Mouse (Mus musculus) T-helper 1 cell (primary cell): ENCODE measurements around the gene Zfp777.

ENCODE experiments used
- in situ Hi-C: fragments of 300-600 bp; cut with MboI, MseI; formaldehyde crosslinking; loops from one replicate; pipeline ENCODE4 v1.15.1; 2025; ENCODE audit warnings: high pct_unique_total_duplicates

Zfp777 gene

DNA sequence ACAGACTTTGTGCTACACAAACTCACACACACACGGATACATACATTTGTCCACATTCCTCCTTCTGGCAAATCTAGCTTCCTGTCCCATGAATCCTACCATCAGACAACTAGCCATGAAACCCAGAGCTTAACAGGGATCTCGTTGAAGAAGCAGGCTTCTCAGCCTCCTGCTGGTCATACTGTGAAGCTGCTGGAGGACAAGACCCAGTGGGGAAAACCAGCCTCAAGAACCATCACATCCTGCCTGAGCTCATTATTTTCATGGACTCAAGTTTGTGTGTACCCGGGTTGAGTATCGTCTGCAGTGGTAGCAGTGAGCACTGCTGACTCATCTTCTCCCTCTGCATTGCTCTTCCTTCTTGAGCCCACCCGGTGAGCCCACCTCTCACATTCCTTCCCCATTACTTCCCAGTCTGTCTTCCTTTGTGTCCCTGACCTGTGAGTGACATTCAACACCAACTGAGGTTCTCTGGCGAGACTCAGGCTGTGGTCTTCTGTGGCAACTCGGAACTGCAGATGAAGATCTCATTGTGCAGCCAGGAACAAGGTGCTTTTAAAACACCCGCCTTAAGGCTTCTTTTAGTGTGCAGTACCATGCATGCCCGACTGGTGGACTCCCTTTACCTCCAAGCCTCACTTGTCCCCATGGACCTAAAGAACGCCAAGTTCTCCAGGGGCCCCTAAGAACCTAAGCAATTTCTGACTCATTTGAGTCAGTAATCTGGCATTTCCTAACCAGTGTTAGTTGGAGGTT, 22.6 kb downstream of the Zfp777 start:
- in situ Hi-C loops = no loop called here

DNA sequence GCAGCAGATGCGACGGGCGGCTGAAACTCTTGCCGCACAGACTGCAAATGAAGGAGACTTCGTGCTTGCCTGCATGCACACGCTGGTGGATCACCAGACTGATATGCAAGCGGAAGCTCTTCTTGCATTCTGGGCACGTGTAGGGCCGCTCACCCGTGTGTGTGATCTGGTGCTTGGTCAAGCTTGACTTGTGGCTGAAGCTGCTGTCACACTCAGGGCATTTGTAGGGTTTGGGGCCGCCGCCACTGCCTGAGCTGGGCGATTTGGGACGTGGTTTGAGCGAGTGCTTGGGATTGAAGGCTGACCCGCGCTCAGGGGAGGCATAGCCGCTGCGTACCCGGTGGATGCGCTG, 23.7 kb downstream of the Zfp777 start:
- in situ Hi-C loops = loop anchor here (5.0 kb wide), 1 partner anchor 52 kb away; no protein-coding TSS in a partner anchor

DNA sequence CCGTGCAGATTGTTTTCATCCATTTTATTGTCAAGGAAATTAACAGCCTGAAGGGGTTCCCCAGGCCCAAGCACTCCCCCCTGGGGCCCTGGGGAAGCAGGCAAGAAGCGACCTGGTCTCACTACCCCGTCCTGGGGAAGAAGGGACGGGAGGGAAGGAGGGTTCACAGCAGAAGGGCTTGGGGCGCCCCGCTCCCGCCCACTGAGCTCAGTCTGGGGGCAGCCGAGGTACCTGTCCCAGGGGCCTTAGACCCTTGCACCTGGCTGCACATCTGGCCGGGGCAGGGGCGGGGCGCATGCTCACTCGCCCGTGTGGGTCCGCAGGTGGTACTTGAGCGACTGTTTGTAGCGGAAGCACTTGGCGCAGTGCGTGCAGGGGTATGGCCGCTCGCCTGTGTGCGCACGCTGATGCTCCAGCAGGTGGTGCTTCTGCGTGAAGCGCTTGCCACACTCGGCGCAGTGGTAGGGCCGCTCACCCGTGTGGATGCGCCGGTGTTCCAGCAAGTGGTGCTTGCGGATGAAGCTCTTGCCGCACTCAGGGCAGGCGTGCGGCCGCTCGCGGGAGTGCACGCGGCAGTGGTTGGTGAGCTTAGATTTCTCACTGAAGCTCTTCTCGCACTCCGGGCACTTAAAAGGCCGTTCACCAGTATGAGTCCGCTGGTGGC, 24.2 kb downstream of the Zfp777 start:
- in situ Hi-C loops = loop anchor here (5.0 kb wide), 1 partner anchor 53 kb away; no protein-coding TSS in a partner anchor

DNA sequence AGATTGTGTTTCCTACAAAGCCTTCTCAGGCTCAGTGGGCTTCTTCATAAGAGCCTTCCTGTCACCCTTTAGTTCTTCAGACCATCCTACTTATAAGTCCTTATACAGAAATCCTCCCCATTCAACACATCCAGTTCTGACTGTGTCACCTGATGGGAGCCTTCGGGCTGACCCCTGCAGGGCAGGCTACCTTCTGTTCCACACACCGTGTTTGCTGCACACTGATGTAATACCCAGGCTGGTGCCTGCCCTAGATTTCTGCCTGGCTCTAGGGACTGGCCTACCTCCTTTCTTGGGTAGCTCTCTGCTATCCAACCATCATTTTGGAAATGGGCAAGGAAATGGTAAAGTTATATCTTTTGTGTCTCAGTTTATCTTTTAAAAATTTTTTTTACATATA, 26.0 kb downstream of the Zfp777 start:
- in situ Hi-C loops = loop anchor here (5.0 kb wide), 1 partner anchor 55 kb away; no protein-coding TSS in a partner anchor

DNA sequence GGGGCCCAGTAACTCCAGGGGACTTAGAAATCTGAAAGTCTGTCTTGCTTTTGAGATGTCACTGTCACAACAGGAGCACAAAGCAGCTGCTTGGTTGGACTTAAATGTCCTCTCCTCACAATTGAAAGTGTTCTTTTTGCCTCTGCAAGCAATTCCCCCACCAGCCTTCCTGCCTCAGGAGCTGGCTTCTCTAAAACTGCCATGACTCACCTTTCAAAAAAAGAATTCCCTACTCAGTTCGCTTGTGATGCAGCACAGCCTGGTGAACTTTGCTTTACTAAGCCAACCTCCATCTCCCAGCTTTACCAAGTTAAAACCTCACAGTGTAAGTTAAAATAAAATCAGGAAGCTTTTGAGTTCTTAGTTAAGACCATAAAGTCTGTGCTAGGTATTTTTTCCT, 27.0 kb downstream of the Zfp777 start:
- in situ Hi-C loops = loop anchor here (5.0 kb wide), 1 partner anchor 56 kb away; no protein-coding TSS in a partner anchor

DNA sequence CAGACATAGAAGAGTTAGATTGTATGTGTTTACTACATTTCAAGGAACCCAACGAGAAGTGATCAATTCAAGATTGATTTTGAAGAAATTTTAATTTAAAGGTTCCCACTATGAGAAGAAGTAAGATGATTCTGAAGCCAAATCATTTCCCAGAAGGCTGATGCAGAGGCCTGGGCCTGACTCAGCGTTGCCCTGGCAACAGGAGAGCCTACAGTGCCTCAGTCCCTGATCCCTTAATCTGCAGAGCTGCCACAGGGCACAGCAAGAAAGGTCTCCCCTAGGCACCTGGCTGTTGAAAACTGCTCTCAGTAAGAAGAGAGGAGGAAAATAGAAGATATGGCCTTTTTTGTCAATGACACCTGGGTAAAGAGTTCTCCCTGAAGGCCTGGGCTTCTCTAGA, 28.7 kb downstream of the Zfp777 start:
- in situ Hi-C loops = loop anchor here (5.0 kb wide), 1 partner anchor 57 kb away; no protein-coding TSS in a partner anchor

DNA sequence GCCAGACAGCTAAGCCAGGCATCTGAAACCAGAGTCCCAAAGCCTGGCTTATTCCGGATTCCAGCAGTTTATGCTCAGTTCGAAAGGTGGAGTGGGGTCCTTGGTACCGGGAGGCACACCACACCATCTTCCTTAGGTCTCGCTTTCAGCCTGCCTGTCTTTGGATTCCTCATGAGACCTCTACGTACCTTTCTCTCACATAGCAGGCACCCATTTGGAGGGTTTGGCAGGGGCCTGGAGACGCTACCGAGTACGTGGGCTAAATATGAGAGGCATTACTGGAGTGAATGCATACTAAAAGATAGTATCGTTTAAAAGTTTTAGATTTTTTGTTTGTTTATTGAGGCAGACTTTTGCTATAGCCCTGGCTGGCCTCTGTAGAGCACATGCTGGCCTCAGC, 31.9 kb downstream of the Zfp777 start:
- in situ Hi-C loops = no loop called here

DNA sequence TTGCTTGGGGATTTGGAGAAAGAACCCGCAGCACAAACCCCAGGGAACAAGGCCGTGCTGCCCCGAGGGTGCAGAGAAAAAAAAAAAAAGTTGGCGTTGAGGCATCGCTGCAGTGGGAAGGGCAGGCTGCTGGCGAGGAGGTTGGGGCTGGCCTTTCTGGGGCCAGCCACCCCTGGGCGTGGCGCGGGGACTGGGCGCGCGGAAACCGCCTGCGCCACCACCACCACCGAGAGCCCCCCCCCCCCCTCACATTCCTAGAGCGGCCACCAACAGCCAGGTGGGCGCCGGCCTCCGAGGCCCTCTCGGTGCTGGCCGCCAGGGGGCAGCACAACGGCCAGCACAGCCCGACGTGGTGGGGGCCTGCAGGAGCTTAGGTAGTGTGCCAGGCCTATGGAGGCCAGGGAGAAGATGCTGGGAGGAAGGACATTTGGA, 32.6 kb downstream of the Zfp777 start:
- in situ Hi-C loops = no loop called here

DNA sequence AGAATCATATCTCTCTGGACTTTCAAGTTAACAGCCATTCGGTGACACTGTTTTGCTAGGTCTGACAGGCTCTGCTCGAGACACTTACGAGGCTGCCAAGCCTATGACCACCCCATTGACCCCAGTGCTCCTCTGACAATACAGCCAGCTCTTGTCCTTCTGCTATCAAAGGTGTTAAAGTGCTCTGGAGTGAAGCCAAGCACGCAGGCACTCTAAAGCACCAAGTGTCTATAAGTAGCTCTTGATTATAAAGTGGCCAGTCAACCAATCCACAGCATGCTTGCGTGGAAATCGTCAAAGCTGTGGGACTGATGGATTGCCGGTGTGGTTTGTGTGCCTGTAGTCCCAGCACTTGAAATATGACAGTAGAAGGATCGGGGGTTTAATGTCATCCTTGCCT, 38.0 kb downstream of the Zfp777 start:
- in situ Hi-C loops = no loop called here

DNA sequence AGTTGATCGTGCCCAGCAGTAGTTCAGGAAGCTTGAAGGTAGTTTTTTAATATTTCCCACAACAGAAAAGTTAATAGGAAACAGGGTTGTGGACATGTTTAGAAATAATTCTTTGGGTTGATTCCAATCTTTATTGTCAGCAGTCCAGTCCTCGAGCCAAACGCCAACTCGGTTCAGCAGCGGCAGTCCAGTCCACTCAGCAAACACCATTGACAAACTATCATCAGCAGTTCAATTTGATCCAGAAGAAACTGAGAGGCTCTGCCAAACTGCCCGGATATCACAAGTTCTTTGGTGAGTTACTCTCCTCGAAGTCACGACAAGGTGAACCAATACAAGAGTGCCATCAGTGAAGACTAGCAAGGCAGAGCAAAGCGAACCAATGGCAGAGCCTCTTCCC, 53.0 kb downstream of the Zfp777 start:
- in situ Hi-C loops = no loop called here

DNA sequence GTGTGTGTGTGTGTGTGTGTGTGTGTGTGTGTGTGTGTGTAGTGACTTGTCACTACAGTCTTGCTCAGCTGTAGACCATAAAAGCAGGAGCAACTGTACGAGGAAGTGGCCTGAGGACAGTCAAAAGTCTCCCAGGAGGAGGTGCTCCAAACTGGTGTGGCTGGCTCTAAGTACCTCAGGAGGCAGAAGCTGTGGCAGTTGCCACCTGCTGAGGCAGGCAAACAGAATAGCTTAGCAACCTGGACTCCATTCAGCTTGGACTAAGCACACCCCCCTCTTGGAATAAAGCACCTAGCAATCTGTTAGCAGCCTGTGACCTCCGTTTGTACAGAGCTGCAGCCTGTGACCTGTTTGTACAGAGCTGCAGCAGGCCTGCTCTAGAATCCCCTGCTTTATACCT, 64.8 kb downstream of the Zfp777 start:
- in situ Hi-C loops = no loop called here

DNA sequence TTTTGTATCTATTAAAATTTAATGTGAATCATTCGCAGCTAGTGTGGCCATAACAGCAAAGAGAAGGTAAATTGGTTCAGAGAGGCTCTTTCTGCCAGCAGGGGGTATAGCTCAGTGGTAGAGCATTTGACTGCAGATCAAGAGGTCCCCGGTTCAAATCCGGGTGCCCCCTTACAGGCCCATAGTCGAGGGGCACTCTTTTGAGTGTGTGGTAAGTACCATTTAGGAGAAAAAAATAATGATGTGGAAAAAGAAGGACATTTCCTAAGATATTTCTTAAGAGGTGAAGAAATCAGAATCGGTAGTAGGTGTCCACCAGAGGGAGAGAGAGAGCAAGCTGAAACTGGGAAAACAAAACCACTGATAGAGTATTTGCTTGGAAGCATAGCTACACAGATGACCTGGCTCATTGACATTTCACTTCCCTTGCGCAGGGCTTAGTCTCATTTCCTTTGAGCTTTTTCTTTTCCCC, 69.8 kb downstream of the Zfp777 start:
- in situ Hi-C loops = no loop called here

DNA sequence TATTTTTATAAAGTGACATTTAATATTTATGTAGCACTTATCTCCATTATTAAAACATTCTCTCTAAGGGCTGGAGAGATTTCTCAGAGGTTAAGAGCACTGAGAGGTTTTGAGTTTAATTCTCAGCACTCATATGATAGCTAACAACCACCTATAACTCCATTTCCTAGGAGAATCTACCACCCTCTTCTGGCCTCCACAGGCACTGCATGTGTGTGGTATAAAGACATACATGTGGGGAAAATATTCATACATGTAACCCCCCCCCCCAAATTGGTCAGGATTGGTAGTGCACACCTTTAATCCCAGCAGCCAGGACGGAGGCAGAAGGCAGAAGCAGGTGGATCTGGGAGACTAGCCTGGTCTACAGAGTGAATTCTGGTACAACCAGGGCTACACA, 74.1 kb downstream of the Zfp777 start:
- in situ Hi-C loops = no loop called here
